Mouse (Mus musculus) testis, adult 2 months (tissue): Measurements from ENCODE around the gene Tgfbr3.

Experiments used
- CTCF ChIP-seq: fragments of 200-500 bp; IDR thresholded peaks from 2 replicates; pipeline ENCODE4 v1.5.1; 2012; ENCODE audit warnings: low read depth, mild to moderate bottlenecking, inconsistent platforms, low read length, moderate library complexity; ENCODE audit not compliant: control insufficient read depth, insufficient read depth, insufficient replicate concordance
- POLR2A ChIP-seq: fragments of 200-500 bp; IDR thresholded peaks from 2 replicates; pipeline ENCODE4 v1.6.1; 2012; ENCODE audit warnings: low read depth, mild to moderate bottlenecking, inconsistent platforms, low read length, moderate library complexity; ENCODE audit not compliant: control insufficient read depth

DNA sequence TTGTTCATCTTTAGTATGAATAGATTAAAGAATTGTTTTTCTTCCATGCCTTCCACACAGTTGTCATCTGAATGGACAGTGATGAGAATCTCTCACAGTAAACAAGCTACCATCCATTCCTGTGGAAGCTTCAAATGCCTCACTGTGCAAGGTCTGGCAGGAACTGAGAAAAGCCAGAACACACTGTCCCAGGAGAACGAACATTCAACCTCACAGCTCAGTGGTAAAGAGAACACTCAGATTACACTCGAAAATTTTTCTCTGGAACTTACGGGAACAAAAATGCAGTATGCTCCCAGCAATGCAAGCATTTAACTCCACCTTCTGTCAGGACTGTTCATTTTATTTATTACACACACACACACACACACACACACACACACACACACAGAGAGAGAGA lies 13.2 kb downstream of the Tgfbr3 start:
- TF ChIP-seq POLR2A (no peak), CTCF (no peak)
